Mouse (Mus musculus) olfactory bulb, adult 2 months (tissue): ENCODE data around the gene Cnot2.

ENCODE experiments used
- CTCF ChIP-seq: fragments of 200-500 bp; IDR thresholded peaks from 2 replicates; pipeline ENCODE4 v1.5.1; 2012; ENCODE audit warnings: low read depth, mild to moderate bottlenecking, low read length, moderate library complexity; ENCODE audit not compliant: insufficient read depth
- POLR2A ChIP-seq: fragments of 200-500 bp; IDR thresholded peaks from 2 replicates; pipeline ENCODE4 v1.6.1; 2012; ENCODE audit warnings: mild to moderate bottlenecking, low read depth, low read length, moderate library complexity; ENCODE audit not compliant: insufficient read depth

DNA sequence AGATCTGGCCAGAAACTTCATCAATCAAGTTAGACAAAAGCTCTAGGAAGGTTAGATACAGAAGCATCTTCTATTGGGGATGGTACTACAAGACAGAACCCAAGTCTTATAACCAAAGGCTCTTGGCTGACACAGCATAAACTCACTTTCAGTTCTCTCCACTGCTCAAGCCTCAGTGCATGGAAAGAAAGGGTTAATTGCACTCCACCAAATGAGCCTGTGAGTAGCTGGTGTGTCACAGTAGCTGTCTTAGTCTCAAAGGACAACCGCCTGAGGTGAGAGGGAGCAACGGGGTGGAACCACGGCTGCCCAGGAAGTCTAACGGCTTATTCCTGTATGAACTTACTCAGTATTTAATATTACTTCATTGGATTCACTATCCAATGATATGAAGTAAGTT is 33.4 kb downstream of the Cnot2 start:
- TF ChIP-seq CTCF (no peak), POLR2A (no peak)
